Mouse (Mus musculus) hindbrain, embryonic 12.5 days (tissue): ENCODE measurements around the gene Txndc12. TPM values are rescaled to one million over a fixed set of nuclear protein-coding genes. Genes with fewer than 3 reads are reported as not detected.
A peak's percentile ranks its signal among the peaks of the same experiment; 100 is the strongest.

Experiments
- ATAC-seq: fragments of 200-750 bp; cut with Nextera tagmentation; 2 replicates; pipeline ENCODE4 v1.8.0; 2017; ENCODE audit warnings: moderate TSS enrichment; ENCODE audit not compliant: low FRiP score
- H3K27ac ChIP-seq: fragments of 300-500 bp; sonication (generic); 2 replicates; pipeline ENCODE4 v1.5.1; 2016; ENCODE audit warnings: mild to moderate bottlenecking
- H3K27me3 ChIP-seq: fragments of 300-500 bp; sonication (generic); 2 replicates; pipeline ENCODE4 v1.6.1; 2016; ENCODE audit warnings: mild to moderate bottlenecking
- H3K36me3 ChIP-seq: fragments of 300-500 bp; sonication (generic); 2 replicates; pipeline ENCODE4 v1.6.1; 2016; ENCODE audit warnings: mild to moderate bottlenecking
- H3K4me1 ChIP-seq: fragments of 300-500 bp; sonication (generic); 2 replicates; pipeline ENCODE4 v1.6.1; 2016
- H3K4me2 ChIP-seq: fragments of 300-500 bp; sonication (generic); replicated peaks from 2 replicates; pipeline ENCODE4 v1.6.1; 2016; ENCODE audit warnings: mild to moderate bottlenecking
- H3K4me3 ChIP-seq: fragments of 300-500 bp; sonication (generic); 2 replicates; pipeline ENCODE4 v1.5.1; 2016; ENCODE audit warnings: mild to moderate bottlenecking
- H3K9ac ChIP-seq: fragments of 300-500 bp; sonication (generic); 2 replicates; pipeline ENCODE4 v1.6.1; 2016; ENCODE audit warnings: mild to moderate bottlenecking, moderate library complexity
- H3K9me3 ChIP-seq: fragments of 300-500 bp; sonication (generic); replicated peaks from 2 replicates; pipeline ENCODE4 v1.6.1; 2016; ENCODE audit warnings: mild to moderate bottlenecking
- WGBS: fragments of 180-500 bp; shearing (Covaris S2); methylation state at CpG from one replicate; pipeline ENCODE4 v1.1.7; 2016; 5-methylcytosine and 5-hydroxymethylcytosine counted together
- polyA plus RNA-seq: library from polyadenylated mRNA; unstranded; fragments of >200 nt; fragmentation: Nextera tagmentation; extraction: Ambion mirVana; gene quantifications from 2 replicates; pipeline ENCODE4 v1.2.1, GENCODE M21; 2016

Txndc12 gene
- polyA plus RNA-seq, 1 experiment from 2014 or later, result 97.2 TPM

- no peaks in the 10 kb centered on the region for H3K27me3 ChIP-seq
- H3K9ac ChIP-seq, result no peak overlapping the region
- no peak overlapping the region for H3K4me2 ChIP-seq
- no peaks in the 10 kb centered on the region for H3K9me3 ChIP-seq
- H3K4me1 ChIP-seq, result no peaks in the 10 kb centered on the region
- no peak for ATAC-seq
- H3K4me3 ChIP-seq, result no peak overlapping the region
- H3K36me3 ChIP-seq, result peaks cover 23% of the 10 kb centered on the region
- no peak overlapping the region for H3K27ac ChIP-seq
- WGBS, result 85% methylated on average over 7 of the region's 7 CpGs
Observed at GRCm38 (mm10) chr4:108866806-108867205, 32.4 kb downstream of the Txndc12 start.

DNA sequence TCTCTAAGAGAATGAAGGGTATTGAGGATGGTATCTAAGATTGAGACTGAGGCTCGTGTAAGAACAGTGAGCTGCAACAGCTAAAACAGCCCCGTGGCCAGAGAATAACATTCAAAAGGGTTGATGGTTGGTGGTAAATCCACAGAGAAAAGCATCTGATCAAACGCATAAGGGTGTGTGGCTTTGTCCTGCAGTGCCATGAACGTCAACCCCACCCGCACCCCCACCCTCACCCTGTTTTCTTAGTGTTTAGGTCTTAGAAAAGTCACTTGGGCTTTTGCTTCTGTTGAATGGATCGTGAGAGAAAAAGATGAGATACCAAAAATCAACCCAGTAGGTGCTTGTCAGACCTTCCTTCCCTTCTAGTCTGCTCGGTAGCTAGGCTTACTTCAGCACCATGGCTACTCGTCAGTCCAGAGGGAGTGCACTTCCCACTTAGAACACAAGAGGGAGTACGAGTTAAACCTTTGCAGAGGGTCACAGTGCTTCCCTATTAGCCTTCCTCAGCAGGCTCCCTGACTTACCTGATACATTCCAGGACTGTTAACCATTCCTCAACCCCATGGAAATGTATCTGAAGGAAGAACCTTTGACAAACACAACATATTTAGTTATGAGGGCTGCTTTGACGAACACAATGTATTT lies 35.5 kb downstream of the Txndc12 start:
- Histone ChIP-seq H3K27ac (no peak overlapping the region), H3K9ac (no peak overlapping the region), H3K9me3 (no peaks in the 10 kb centered on the region), H3K4me1 (no peaks in the 10 kb centered on the region), H3K4me2 (no peak overlapping the region), H3K4me3 (no peak overlapping the region), H3K36me3 (peaks cover under 1% of the 10 kb centered on the region; the same call in 1 of the 2 replicates), H3K27me3 (no peaks in the 10 kb centered on the region)
- peak; percentile 69 for ATAC-seq
- 36% methylated on average over 10 of the region's 10 CpGs for WGBS

- Histone ChIP-seq H3K4me3 (no peak overlapping the region), H3K27ac (no peak overlapping the region), H3K4me1 (no peaks in the 10 kb centered on the region), H3K9me3 (no peaks in the 10 kb centered on the region), H3K27me3 (0 out of 2 replicates have a peak, but pooled peaks cover 6% of the 10 kb centered on the region), H3K9ac (no peak overlapping the region), H3K36me3 (no peaks in the 10 kb centered on the region), H3K4me2 (no peak overlapping the region)
- 89% methylated on average over 5 of the region's 5 CpGs for WGBS
- no peak for ATAC-seq
Observed at GRCm38 (mm10) chr4:108873746-108874145, 39.3 kb downstream of the Txndc12 start.

DNA sequence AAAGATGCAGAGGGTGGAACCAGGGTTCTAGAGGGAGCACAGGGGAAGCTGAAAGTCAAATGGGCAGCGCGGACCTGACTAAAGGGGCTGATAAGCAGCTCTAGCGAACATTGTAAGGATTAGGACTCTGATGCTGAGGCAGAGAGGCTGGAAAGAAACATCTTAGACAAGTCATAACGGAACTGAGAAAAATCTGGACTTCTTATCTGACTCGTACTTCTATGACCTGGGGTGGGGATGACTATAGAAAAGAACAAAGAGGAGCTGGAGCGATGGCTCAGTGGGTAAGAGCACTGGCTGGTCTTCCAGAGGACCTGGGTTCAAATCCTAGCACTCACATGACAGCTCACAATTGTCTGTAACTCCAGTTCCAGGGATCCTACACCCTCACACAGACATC lies 43.5 kb downstream of the Txndc12 start:
- Histone ChIP-seq H3K9me3 (no peaks in the 10 kb centered on the region), H3K27me3 (peaks cover 14% of the 10 kb centered on the region; the same call in 1 of the 2 replicates), H3K4me1 (peaks cover 3% of the 10 kb centered on the region), H3K27ac (no peak overlapping the region), H3K9ac (no peak overlapping the region), H3K4me2 (no peak overlapping the region), H3K36me3 (no peaks in the 10 kb centered on the region), H3K4me3 (no peak overlapping the region)
- 77% methylated on average over 6 of the region's 6 CpGs for WGBS
- no peak for ATAC-seq

DNA sequence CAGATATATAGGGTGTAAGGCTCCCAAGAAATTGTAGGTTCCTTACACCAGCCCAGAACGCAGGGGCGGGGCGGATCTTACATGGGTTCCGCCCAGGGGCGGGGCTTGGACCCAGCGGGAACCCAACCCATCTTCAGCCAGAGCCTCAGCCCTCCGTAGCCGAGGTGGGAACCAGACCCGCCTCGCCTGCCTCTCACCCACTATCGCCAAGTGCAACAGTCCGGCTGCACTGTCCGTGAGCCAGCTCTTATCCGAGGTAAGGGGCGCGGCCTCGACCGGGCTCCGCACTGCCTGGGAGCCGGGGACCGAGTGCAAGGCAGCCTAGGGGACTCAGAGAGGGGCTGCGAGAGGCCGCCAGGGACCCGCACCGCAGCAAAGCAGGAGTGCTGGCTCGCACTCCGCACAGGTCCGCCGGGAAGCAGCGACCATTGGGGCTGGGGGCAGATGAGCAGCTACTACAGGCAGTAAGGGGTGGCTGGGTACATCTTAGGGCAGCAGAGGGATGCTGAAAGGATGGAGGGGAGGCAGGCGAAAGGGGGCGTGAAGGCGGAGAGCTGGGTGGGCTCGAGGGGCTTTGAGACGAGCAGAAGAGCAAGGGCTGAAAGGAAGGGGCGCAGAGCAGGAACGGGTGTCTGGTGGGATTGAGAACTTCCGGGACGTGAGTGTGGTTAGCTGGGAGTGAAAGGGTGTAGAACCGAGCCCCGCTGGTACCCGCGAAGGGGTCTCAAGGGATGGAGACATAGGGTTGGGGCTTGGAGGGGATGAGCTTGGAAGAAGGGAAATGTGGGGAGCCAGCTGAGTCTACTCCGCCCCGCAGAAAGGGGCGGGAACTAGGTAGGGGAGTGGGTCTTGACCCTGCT lies 44.8 kb downstream of the Txndc12 start, which contains the start of gene Rab3b:
Gene Rab3b, plus strand, starts transcription at position 101 of the 860 bp plus-strand sequence.
- Histone ChIP-seq H3K9me3 (no peaks in the 10 kb centered on the region), H3K4me2 (peak within 1 kb of the TSS; percentile 93), H3K27ac (peak within 1 kb of the TSS; percentile 64), H3K4me1 (peaks cover 3% of the 10 kb centered on the region), H3K27me3 (peaks cover 14% of the 10 kb centered on the region; the same call in 1 of the 2 replicates), H3K4me3 (peak within 1 kb of the TSS; percentile 55), H3K36me3 (no peaks in the 10 kb centered on the region), H3K9ac (peak within 1 kb of the TSS; percentile 73)
- peak; percentile 90 for ATAC-seq
- WGBS, result 1% methylated on average over 46 of the region's 46 CpGs

- Histone ChIP-seq H3K9me3 (no peaks in the 10 kb centered on the region; the same call in 1 of the 2 replicates), H3K27me3 (peaks cover 8% of the 10 kb centered on the region; the same call in 1 of the 2 replicates), H3K4me1 (peaks cover 3% of the 10 kb centered on the region), H3K4me2 (0 out of 2 replicates have a peak overlapping the region, but pooled peaks have one; percentile 6), H3K4me3 (no peak overlapping the region), H3K36me3 (no peaks in the 10 kb centered on the region), H3K27ac (no peak overlapping the region), H3K9ac (no peak overlapping the region)
- no peak for ATAC-seq
- WGBS, result 54% methylated on average over 13 of the region's 13 CpGs
Observed at GRCm38 (mm10) chr4:108883815-108884214, 49.4 kb downstream of the Txndc12 start.

DNA sequence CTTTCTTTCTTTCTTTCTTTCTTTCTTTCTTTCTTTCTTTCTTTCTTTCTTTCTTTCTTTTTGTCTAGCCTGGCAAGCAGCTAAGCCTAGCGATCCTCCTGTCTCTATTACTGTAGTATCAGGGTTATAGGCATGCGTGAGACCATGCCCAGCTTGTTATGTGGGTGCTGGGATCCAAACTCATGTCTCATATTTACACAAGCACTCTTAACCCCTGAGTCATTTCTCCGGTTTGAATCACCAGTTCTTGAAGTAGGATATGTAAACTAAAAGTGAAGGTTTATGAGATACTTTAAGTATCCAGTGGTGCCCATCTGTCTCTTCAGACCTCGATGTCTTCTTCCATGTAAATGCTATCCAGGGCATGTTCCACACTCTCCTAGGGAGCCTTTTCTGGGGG lies 53.1 kb downstream of the Txndc12 start:
- no peak overlapping the region for H3K9ac ChIP-seq
- no peak overlapping the region for H3K27ac ChIP-seq
- no peaks in the 10 kb centered on the region for H3K36me3 ChIP-seq
- WGBS, result 87% methylated on average over 4 of the region's 4 CpGs
- H3K9me3 ChIP-seq, result no peaks in the 10 kb centered on the region; the same call in 1 of the 2 replicates
- ATAC-seq, result no peak
- H3K4me3 ChIP-seq, result no peak overlapping the region
- H3K4me2 ChIP-seq, result no peak overlapping the region
- no peaks in the 10 kb centered on the region; the same call in 1 of the 2 replicates for H3K4me1 ChIP-seq
- H3K27me3 ChIP-seq, result no peaks in the 10 kb centered on the region

- WGBS, result 88% methylated on average over 6 of the region's 6 CpGs
- no peak overlapping the region for H3K4me2 ChIP-seq
- no peak overlapping the region for H3K27ac ChIP-seq
- no peaks in the 10 kb centered on the region for H3K4me1 ChIP-seq
- H3K4me3 ChIP-seq, result no peak overlapping the region
- H3K9ac ChIP-seq, result no peak overlapping the region
- no peak for ATAC-seq
- no peaks in the 10 kb centered on the region for H3K36me3 ChIP-seq
- H3K27me3 ChIP-seq, result no peaks in the 10 kb centered on the region
- no peaks in the 10 kb centered on the region; the same call in 1 of the 2 replicates for H3K9me3 ChIP-seq
Observed at GRCm38 (mm10) chr4:108890876-108891275, 56.5 kb downstream of the Txndc12 start.

DNA sequence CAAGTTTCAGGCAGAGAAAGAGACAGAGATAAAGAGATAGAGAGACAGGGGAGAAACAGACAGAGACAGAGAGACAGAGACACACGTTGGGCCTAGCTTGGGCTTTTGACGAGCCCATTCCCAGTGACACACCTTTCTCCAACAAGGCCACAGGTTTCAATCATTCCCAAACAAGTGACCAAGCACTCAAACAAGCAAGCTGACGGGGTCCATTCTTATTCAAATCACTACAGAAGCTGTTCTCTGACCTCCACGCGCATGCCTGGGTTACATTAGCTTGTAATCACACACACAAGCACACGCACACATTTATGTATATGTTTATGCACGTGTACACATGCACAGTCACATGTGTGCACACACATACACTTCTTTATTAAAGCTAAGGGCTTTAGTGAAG lies 66.0 kb downstream of the Txndc12 start:
- ATAC-seq, result no peak
- Histone ChIP-seq H3K4me1 (peaks cover 10% of the 10 kb centered on the region), H3K36me3 (no peaks in the 10 kb centered on the region), H3K4me3 (no peak overlapping the region), H3K9ac (no peak overlapping the region), H3K27me3 (no peaks in the 10 kb centered on the region), H3K4me2 (no peak overlapping the region), H3K27ac (no peak overlapping the region), H3K9me3 (no peaks in the 10 kb centered on the region)
- 73% methylated on average over 7 of the region's 7 CpGs for WGBS

- H3K4me1 ChIP-seq, result peaks cover 19% of the 10 kb centered on the region
- no peak overlapping the region for H3K27ac ChIP-seq
- no peak overlapping the region for H3K4me2 ChIP-seq
- H3K9me3 ChIP-seq, result no peaks in the 10 kb centered on the region
- ATAC-seq, result no peak
- no peak overlapping the region for H3K9ac ChIP-seq
- no peaks in the 10 kb centered on the region for H3K27me3 ChIP-seq
- H3K36me3 ChIP-seq, result no peaks in the 10 kb centered on the region
- WGBS, result 91% methylated on average over 9 of the region's 9 CpGs
- H3K4me3 ChIP-seq, result no peak overlapping the region
Observed at GRCm38 (mm10) chr4:108902886-108903285, 68.5 kb downstream of the Txndc12 start.

DNA sequence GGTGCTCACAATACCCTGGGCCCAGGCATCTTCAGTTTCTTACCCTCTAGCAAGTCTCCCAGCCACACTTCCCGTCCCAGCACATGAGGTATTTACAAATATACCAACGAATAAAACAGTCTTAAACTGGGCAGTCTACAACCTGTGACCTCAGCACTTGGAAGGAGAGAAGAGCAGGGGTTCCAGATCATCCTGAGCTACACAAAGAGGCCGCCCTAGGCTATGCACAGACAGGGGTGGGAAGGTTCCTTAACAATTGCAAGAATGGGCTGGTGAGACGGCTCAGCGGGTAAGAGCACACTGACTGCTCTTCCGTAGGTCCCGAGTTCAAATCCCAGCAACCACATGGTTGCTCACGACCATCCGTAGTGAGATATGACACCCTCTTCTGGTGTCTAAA lies 68.9 kb downstream of the Txndc12 start:
- no peak for ATAC-seq
- no peaks in the 10 kb centered on the region for H3K27me3 ChIP-seq
- no peak overlapping the region for H3K9ac ChIP-seq
- H3K4me2 ChIP-seq, result no peak overlapping the region
- peaks cover 19% of the 10 kb centered on the region for H3K4me1 ChIP-seq
- no peak overlapping the region for H3K27ac ChIP-seq
- WGBS, result 89% methylated on average over 9 of the region's 9 CpGs
- H3K4me3 ChIP-seq, result no peak overlapping the region
- no peaks in the 10 kb centered on the region for H3K36me3 ChIP-seq
- no peaks in the 10 kb centered on the region for H3K9me3 ChIP-seq

DNA sequence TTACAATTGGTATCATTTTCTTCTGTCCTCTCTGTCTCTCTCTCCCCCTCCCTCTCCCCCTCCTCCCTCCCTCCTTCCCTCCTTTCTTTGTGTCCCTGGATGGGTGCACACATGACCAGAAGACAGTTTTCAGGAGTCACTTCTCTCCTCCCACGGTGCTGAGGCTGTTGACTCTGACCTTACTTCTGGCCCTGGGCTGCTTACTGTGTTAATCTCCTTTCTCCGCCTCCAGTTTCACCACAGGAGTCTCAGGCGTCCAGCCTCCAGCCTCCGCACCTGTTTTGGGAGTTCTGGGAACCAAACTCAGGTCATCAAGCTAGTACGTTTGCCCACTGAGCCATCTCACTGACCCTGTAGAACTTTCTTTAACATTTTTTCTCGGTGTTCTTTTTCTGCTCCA lies 69.7 kb downstream of the Txndc12 start:
- Histone ChIP-seq H3K9ac (no peak overlapping the region), H3K4me1 (peaks cover 18% of the 10 kb centered on the region), H3K27me3 (no peaks in the 10 kb centered on the region), H3K4me3 (no peak overlapping the region), H3K36me3 (no peaks in the 10 kb centered on the region), H3K4me2 (no peak overlapping the region), H3K27ac (no peak overlapping the region), H3K9me3 (no peaks in the 10 kb centered on the region)
- WGBS, result 42% methylated on average over 6 of the region's 6 CpGs
- ATAC-seq, result no peak
